Mouse (Mus musculus): ENCODE measurements around the gene Txnrd1. TPM values are rescaled to one million over a fixed set of nuclear protein-coding genes. Genes with fewer than 3 reads are reported as not detected.
A peak's percentile ranks its signal among the peaks of the same experiment; 100 is the strongest.

The Txnrd1 gene
- polyA plus RNA-seq, 1 experiment from 2014 or later, result 124 TPM

GRCm38 (mm10) chr10:82800094-82800493 is 33.7 kb upstream of the Txnrd1 start:
- TF ChIP-seq CTCF (IDR thresholded peaks at IDR 0.05), result no peak
- in situ Hi-C loops (cut with MboI; ENCODE audit: low pct_unique_long_range_greater_than_20kb), result no loop called here
- POLR2A ChIA-PET, result no interaction called here
- CTCF ChIA-PET, result no interaction called here
- H3K27me3 ChIP-seq, result no peaks in the 10 kb centered on the region
- ATAC-seq (no peak), DNase-seq (ENCODE audit: low read depth, low spot score) (no peak)

DNA sequence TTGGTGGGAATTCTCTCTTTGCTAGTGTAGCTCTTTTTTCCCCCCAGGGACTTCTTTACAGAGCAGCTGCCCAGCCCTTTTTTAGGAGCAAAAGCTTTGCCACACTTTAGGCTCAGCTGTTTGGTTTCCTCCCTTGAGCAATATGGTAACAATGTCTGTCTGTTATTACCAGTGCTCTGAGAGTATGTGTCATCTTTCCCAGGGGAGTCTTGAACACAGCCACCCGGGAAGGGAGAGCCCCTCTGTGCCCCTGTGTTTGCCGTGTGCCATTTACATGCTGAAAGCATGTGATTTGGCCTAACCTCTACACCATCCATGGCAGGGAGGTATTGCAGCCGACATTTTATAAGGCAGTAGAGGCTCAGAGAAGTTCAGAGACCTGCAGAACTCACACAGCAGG is 29.4 kb upstream of the Txnrd1 start:
- TF ChIP-seq CTCF (IDR thresholded peaks at IDR 0.05), result no peak
- POLR2A ChIA-PET, result no interaction called here
- no peak for ATAC-seq
- H3K27me3 ChIP-seq, result no peaks in the 10 kb centered on the region
- in situ Hi-C loops (cut with MboI; ENCODE audit: low pct_unique_long_range_greater_than_20kb), result no loop called here
- DNase-seq (ENCODE audit: low read depth, low spot score), result no peak
- CTCF ChIA-PET, result interaction anchor here (1.8 kb wide), 1 partner anchor 9 kb away, joined by 5 read pairs; no protein-coding TSS in a partner anchor

DNA sequence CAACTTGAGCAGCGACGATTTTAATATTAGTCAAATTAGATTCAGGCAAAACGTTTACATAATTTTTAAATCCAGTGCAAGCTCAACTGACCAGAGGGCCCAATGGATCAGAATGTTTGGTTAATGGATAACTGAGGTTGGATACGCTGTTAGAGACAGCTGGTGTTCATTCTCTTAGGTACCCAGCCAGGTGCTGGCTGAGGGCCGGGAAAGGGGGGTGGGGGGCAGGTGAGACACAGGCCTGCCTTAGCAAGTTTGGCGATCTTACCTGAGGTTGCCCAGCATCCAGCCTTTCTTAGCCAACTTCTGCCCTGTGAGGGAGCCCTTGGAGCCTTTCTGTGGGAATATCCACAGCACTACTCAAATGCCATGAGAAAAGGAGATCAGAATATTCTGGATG is 28.6 kb upstream of the Txnrd1 start:
- no peak for TF ChIP-seq CTCF (IDR thresholded peaks at IDR 0.05)
- in situ Hi-C loops (cut with MboI; ENCODE audit: low pct_unique_long_range_greater_than_20kb), result no loop called here
- ChIA-PET CTCF (interaction anchor here (1.8 to 2.5 kb wide), 2 partner anchors 9 to 10 kb away, joined by 5 read pairs; no protein-coding TSS in a partner anchor), POLR2A (no interaction called here)
- H3K27me3 ChIP-seq, result no peaks in the 10 kb centered on the region
- DNase-seq (ENCODE audit: low read depth, low spot score) (no peak), ATAC-seq (no peak)

- POLR2A ChIA-PET, result no interaction called here
- H3K27me3 ChIP-seq, result no peaks in the 10 kb centered on the region
- no peak for DNase-seq (ENCODE audit: low read depth, low spot score)
- no peak for TF ChIP-seq CTCF (IDR thresholded peaks at IDR 0.05)
- CTCF ChIA-PET, result interaction anchor here (2.5 kb wide), 1 partner anchor 11 kb away, joined by 5 read pairs; no protein-coding TSS in a partner anchor
- in situ Hi-C loops (cut with MboI; ENCODE audit: low pct_unique_long_range_greater_than_20kb), result no loop called here
- no peak for ATAC-seq
Observed at GRCm38 (mm10) chr10:82806414-82806813, 27.3 kb upstream of the Txnrd1 start.

DNA sequence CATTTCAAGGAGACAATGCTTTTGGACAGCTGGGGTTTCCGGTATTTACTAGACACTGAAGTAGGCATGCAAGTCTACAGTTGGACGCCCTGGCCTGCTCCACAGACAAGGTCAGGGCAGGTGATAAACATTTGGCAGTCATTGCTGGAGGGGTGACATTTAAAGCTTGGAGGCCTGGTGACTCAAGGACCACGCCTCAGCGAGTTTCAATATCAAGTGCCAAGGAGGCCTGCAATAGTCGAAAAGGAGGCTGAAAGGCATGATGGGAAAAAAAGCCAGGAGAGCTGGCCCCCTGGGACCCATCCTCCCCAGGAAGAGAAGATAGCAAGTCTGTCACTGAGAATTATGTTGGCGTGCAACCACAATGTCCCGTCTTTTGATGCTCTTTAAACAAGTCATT is 26.5 kb upstream of the Txnrd1 start:
- POLR2A ChIA-PET, result interaction anchor here (0.6 kb wide), 1 partner anchor 553 kb away, joined by 3 read pairs; no protein-coding TSS in a partner anchor
- DNase-seq (ENCODE audit: low read depth, low spot score) (no peak), ATAC-seq (no peak)
- CTCF ChIA-PET, result interaction anchor here (0.9 to 2.5 kb wide), 2 partner anchors 9 to 12 kb away, joined by 3 to 5 read pairs; no protein-coding TSS in a partner anchor
- no peaks in the 10 kb centered on the region for H3K27me3 ChIP-seq
- TF ChIP-seq CTCF (IDR thresholded peaks at IDR 0.05), result no peak
- in situ Hi-C loops (cut with MboI; ENCODE audit: low pct_unique_long_range_greater_than_20kb), result no loop called here

DNA sequence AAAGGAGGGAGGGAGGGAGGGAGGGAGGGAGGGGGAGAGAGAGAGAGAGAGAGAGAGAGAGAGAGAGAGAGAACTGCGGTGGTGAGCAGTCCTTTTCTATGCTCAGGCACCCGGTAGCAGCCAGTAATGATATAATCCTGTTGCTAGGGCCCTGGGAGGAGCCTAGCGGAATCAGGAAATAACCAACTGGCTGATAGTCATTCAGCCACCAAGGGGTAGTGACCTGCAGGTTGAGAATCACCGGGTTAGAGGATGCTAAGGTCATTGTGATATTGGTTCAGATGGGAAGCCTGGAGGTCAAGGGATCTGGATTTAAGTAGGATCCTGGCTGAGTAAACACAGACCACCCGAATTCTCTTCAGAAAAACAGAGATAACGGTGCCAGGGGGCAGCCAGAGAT is 25.6 kb upstream of the Txnrd1 start:
- in situ Hi-C loops (cut with MboI; ENCODE audit: low pct_unique_long_range_greater_than_20kb), result no loop called here
- CTCF ChIA-PET, result no interaction called here
- ATAC-seq (no peak), DNase-seq (ENCODE audit: low read depth, low spot score) (no peak)
- no peaks in the 10 kb centered on the region for H3K27me3 ChIP-seq
- no peak for TF ChIP-seq CTCF (IDR thresholded peaks at IDR 0.05)
- POLR2A ChIA-PET, result no interaction called here

DNA sequence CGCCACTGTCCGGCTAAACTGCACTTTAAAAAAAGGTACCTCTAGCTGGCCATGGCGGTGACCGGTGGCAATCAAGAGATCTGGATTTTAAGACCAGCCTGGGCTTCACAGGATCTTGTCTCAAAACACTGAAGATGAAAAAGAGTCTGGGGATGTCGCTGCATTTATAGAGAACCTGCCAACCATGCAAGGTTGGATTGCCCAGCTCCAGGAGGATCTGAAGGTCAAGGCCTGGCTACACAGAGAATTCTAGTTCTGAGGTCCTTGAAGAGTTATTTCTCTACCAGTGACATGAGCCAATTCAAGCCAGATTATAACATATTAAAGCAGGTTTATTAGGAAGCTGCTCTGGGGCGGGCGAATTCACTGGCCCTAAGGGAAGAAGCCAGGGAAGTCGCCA is 24.9 kb upstream of the Txnrd1 start:
- ChIA-PET POLR2A (no interaction called here), CTCF (interaction anchor here (1.3 kb wide), 1 partner anchor 58 kb away, joined by 3 read pairs; the partner anchor contains the start of gene Eid3)
- TF ChIP-seq CTCF (IDR thresholded peaks at IDR 0.05), result no peak
- no peaks in the 10 kb centered on the region for H3K27me3 ChIP-seq
- ATAC-seq (no peak), DNase-seq (ENCODE audit: low read depth, low spot score) (no peak)
- in situ Hi-C loops (cut with MboI; ENCODE audit: low pct_unique_long_range_greater_than_20kb), result no loop called here

DNA sequence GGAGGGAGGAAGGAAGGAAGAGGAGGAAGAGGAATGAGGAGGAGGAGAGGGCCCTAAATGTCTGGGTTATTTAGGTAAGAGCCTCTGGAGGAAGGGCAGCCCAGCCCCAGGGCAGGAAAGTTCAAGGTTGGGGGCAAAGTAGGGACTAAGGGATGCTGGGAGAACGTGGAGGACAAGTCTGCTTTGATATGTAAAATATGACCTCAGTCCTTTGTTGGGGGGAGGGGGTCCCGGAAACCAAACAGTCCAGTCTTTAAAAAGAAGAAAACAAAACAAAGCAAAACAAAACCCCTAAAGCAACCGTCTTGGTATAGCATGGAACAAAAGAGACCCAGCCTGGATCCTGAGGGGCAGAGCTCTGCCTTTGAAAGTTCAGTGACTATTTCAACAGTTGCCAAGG is 24.4 kb upstream of the Txnrd1 start:
- in situ Hi-C loops (cut with MboI; ENCODE audit: low pct_unique_long_range_greater_than_20kb), result no loop called here
- no peaks in the 10 kb centered on the region for H3K27me3 ChIP-seq
- TF ChIP-seq CTCF (IDR thresholded peaks at IDR 0.05), result no peak
- DNase-seq (ENCODE audit: low read depth, low spot score) (no peak), ATAC-seq (no peak)
- CTCF ChIA-PET, result interaction anchor here (1.3 kb wide), 1 partner anchor 57 kb away, joined by 3 read pairs; the partner anchor contains the start of gene Eid3
- POLR2A ChIA-PET, result no interaction called here

- ATAC-seq (no peak), DNase-seq (ENCODE audit: low read depth, low spot score) (no peak)
- H3K27me3 ChIP-seq, result no peaks in the 10 kb centered on the region
- CTCF ChIA-PET, result interaction anchor here (0.6 to 4.7 kb wide), 14 partner anchors 14 to 98 kb away, joined by 3 to 50 read pairs (median 3); no protein-coding TSS in a partner anchor
- in situ Hi-C loops (cut with MboI; ENCODE audit: low pct_unique_long_range_greater_than_20kb), result loop anchor here (5.0 kb wide), 2 partner anchors 45 to 90 kb away; no protein-coding TSS in a partner anchor
- POLR2A ChIA-PET, result interaction anchor here (1.7 to 3.4 kb wide), 2 partner anchors 16 to 47 kb away, joined by 5 to 17 read pairs; no protein-coding TSS in a partner anchor
- peak; percentile 98 for TF ChIP-seq CTCF (IDR thresholded peaks at IDR 0.05)
Observed at GRCm38 (mm10) chr10:82811855-82812431, 21.8 kb upstream of the Txnrd1 start.

GRCm38 (mm10) chr10:82814096-82814970 is 19.4 kb upstream of the Txnrd1 start:
- CTCF ChIA-PET, result interaction anchor here (1.2 to 4.7 kb wide), 6 partner anchors 9 to 88 kb away, joined by 3 to 50 read pairs (median 4); partner anchors contain the start of genes Eid3 and Txnrd1
- TF ChIP-seq CTCF (IDR thresholded peaks at IDR 0.05), result no peak
- peak; percentile 92 for ATAC-seq
- POLR2A ChIA-PET, result interaction anchor here (1.1 to 3.4 kb wide), 3 partner anchors 45 to 50 kb away, joined by 3 to 17 read pairs (median 15); no protein-coding TSS in a partner anchor
- H3K27me3 ChIP-seq, result no peaks in the 10 kb centered on the region
- DNase-seq (ENCODE audit: low read depth, low spot score), result peak; percentile 67
- in situ Hi-C loops (cut with MboI; ENCODE audit: low pct_unique_long_range_greater_than_20kb), result loop anchor here (5.0 kb wide), 2 partner anchors 43 to 88 kb away; no protein-coding TSS in a partner anchor

All from Patski (cell line).